Comparison of ENCODE assay signal across 8 mouse cellular contexts in genomic region chr9:21184733-21185132, GRCm38 (mm10). TPM values are rescaled to one million over a fixed set of nuclear protein-coding genes. Genes with fewer than 3 reads are reported as not detected.
DNase-seq lines count a peak whose midpoint lies in the region; ATAC-seq and TF ChIP-seq lines count a peak whose summit lies in the region.

No protein-coding gene starts in this region.

- H3K36me3 ChIP-seq in myocyte (ENCODE audit: control insufficient read depth, insufficient read depth) = no peaks in the 10 kb centered on the region
- no peaks in the 10 kb centered on the region for H3K36me3 ChIP-seq in neural tube, embryonic 15.5 days

- no peak overlapping the region for H3ac ChIP-seq in myocyte (ENCODE audit: control insufficient read depth, insufficient read length)

- H3K4me1 ChIP-seq in lung, adult 2 months (ENCODE audit: control insufficient read depth, insufficient read depth, low read length) = no peaks in the 10 kb centered on the region
- H3K4me1 ChIP-seq in neural tube, embryonic 15.5 days = peaks cover 10% of the 10 kb centered on the region

- TF ChIP-seq CTCF in lung, adult 2 months (IDR thresholded peaks at IDR 0.05; ENCODE audit: insufficient read depth, low read length) = no peak

- no peaks in the 10 kb centered on the region for H3K9me3 ChIP-seq in neural tube, embryonic 15.5 days (replicated peaks)

- H3K9ac ChIP-seq in neural tube, embryonic 15.5 days (replicated peaks) = no peak overlapping the region

- H3K27ac ChIP-seq in neural tube, embryonic 15.5 days (replicated peaks) = no peak overlapping the region

- intact Hi-C loops in gastrocnemius, postnatal 14 days (cut with DNase I; ENCODE audit: low total_unique reads) = no loop called here

- TF ChIP-seq POLR2A in lung, adult 2 months (IDR thresholded peaks at IDR 0.05; ENCODE audit: borderline replicate concordance, extremely low read depth, low read depth, low read length) = no peak
- TF ChIP-seq POLR2A in myocyte (IDR thresholded peaks at IDR 0.05; ENCODE audit: insufficient read length, low read depth) = no peak

- H3K79me2 ChIP-seq in myocyte (ENCODE audit: control insufficient read depth, insufficient read depth) = no peaks in the 10 kb centered on the region

- peak; percentile 48 for DNase-seq in lung, postnatal 10 days
- DNase-seq in lung, adult 2 months = no peak
- DNase-seq in gastrocnemius, postnatal 14 days = peak; percentile 80
- peak; percentile 66 for DNase-seq in kidney, adult 18-20 months
- no peak for DNase-seq in layer of hippocampus, postnatal 14 days (ENCODE audit: low spot score in 2 of 2)

- H3K4me3 ChIP-seq in lung, adult 2 months (replicated peaks; ENCODE audit: extremely low read depth, low read depth, low read length) = no peak overlapping the region
- H3K4me3 ChIP-seq in myocyte = peak overlapping the region; percentile 7
- H3K4me3 ChIP-seq in neural tube, embryonic 15.5 days (replicated peaks) = no peak overlapping the region

- 25% methylated on average over 2 of the region's 2 CpGs for WGBS in lung, adult 2 months
- WGBS in neural tube, embryonic 15.5 days = 47% methylated on average over 2 of the region's 2 CpGs

- no peaks in the 10 kb centered on the region for H3K27me3 ChIP-seq in myocyte (ENCODE audit: control insufficient read depth, insufficient read depth, insufficient read length)
- peaks cover 38% of the 10 kb centered on the region for H3K27me3 ChIP-seq in neural tube, embryonic 15.5 days (replicated peaks)

- H3K4me2 ChIP-seq in myocyte (ENCODE audit: low read depth) = peak overlapping the region; percentile 76
- no peak overlapping the region for H3K4me2 ChIP-seq in neural tube, embryonic 15.5 days

- ATAC-seq in neural tube, embryonic 15.5 days (ENCODE audit: low FRiP score) = no peak
- ATAC-seq in megakaryocyte-erythroid progenitor cell, adult 5-6 weeks (replicated peaks; ENCODE audit: low FRiP score, low TSS enrichment, poor library complexity, severe bottlenecking) = no peak

TF ChIP-seq in myocyte, 11 proteins besides CTCF, POLR2A, EP300 and RAD21:
- no peak for TF ChIP-seq MAX (IDR thresholded peaks at IDR 0.05; ENCODE audit: low read depth)
- TF ChIP-seq TCF12 (IDR thresholded peaks at IDR 0.05; ENCODE audit: insufficient read depth, poor library complexity, severe bottlenecking) = no peak
- TF ChIP-seq MYOG (IDR thresholded peaks at IDR 0.05; ENCODE audit: control insufficient read depth in 1 of 3, insufficient read depth in 1 of 3, insufficient read length in 2 of 3, low read depth in 2 of 3) = no peak
- TF ChIP-seq SRF (IDR thresholded peaks at IDR 0.05; ENCODE audit: control insufficient read depth, insufficient read length, low read depth) = no peak
- no peak for TF ChIP-seq REST (IDR thresholded peaks at IDR 0.05; ENCODE audit: insufficient read depth, insufficient read length)
- TF ChIP-seq POLR2AphosphoS2 (IDR thresholded peaks at IDR 0.05; ENCODE audit: insufficient read length, low read depth) = no peak
- no peak for TF ChIP-seq CEBPB (IDR thresholded peaks at IDR 0.05; ENCODE audit: insufficient read depth, poor library complexity, severe bottlenecking)

RNA-seq across cellular contexts. Expression of gene Pde4a, which starts 19.2 kb away (rescaled TPM):
- polyA plus RNA-seq in lung, adult 2 months (2012; rRNA removed) = 13.1 and 13.8 TPM in 2 replicates
- 10 to 100 TPM; 26.1 to 27.1 TPM for total RNA-seq in gastrocnemius, postnatal 14 days (2021)
- polyA plus RNA-seq in myocyte (2012; fragmentation: generic; extraction: Trizol) = 3.6 TPM
- polyA plus RNA-seq in neural tube, embryonic 15.5 days (2015; fragmentation: Nextera tagmentation; extraction: Ambion mirVana) = 37.4 and 42.1 TPM in 2 replicates
- total RNA-seq in layer of hippocampus, postnatal 14 days (2021) = 10 to 100 TPM; 63.8 to 69.9 TPM
- total RNA-seq in megakaryocyte-erythroid progenitor cell, adult 5-6 weeks (2014; fragmentation: Nextera tagmentation) = 23.5 and 24.3 TPM in 2 replicates
- total RNA-seq in megakaryocyte-erythroid progenitor cell, adult 5-6 weeks (2017) = 2.2 and 3.8 TPM in 2 replicates

RNA-seq across cellular contexts. Expression of gene Cdc37, which starts 35.0 kb away (rescaled TPM):
- 49.3 and 65.5 TPM in 2 replicates for polyA plus RNA-seq in lung, adult 2 months (2012; rRNA removed)
- 100 to 1,000 TPM; 138 to 139 TPM for total RNA-seq in gastrocnemius, postnatal 14 days (2021)
- 288 TPM for polyA plus RNA-seq in myocyte (2012; fragmentation: generic; extraction: Trizol)
- 199 and 230 TPM in 2 replicates for polyA plus RNA-seq in neural tube, embryonic 15.5 days (2015; fragmentation: Nextera tagmentation; extraction: Ambion mirVana)
- total RNA-seq in layer of hippocampus, postnatal 14 days (2021) = 100 to 1,000 TPM; 129 to 136 TPM
- total RNA-seq in megakaryocyte-erythroid progenitor cell, adult 5-6 weeks (2014; fragmentation: Nextera tagmentation) = 182 and 193 TPM in 2 replicates
- 385 and 442 TPM in 2 replicates for total RNA-seq in megakaryocyte-erythroid progenitor cell, adult 5-6 weeks (2017)

RNA-seq across cellular contexts. Expression of gene Tyk2, which starts 53.7 kb away (rescaled TPM):
- polyA plus RNA-seq in lung, adult 2 months (2012; rRNA removed) = 33.7 and 34.3 TPM in 2 replicates
- 1 to 10 TPM; 4.9 to 5.3 TPM for total RNA-seq in gastrocnemius, postnatal 14 days (2021)
- 11.4 TPM for polyA plus RNA-seq in myocyte (2012; fragmentation: generic; extraction: Trizol)
- polyA plus RNA-seq in neural tube, embryonic 15.5 days (2015; fragmentation: Nextera tagmentation; extraction: Ambion mirVana) = 9.9 and 12.4 TPM in 2 replicates
- total RNA-seq in layer of hippocampus, postnatal 14 days (2021) = 10 to 100 TPM; 14.2 to 14.3 TPM
- total RNA-seq in megakaryocyte-erythroid progenitor cell, adult 5-6 weeks (2014; fragmentation: Nextera tagmentation) = 24.9 and 40.0 TPM in 2 replicates
- total RNA-seq in megakaryocyte-erythroid progenitor cell, adult 5-6 weeks (2017) = 13.2 and 14.4 TPM in 2 replicates

RNA-seq across cellular contexts. Expression of gene Keap1, which starts 54.4 kb away (rescaled TPM):
- polyA plus RNA-seq in lung, adult 2 months (2012; rRNA removed) = 81.2 and 88.3 TPM in 2 replicates
- 10 to 100 TPM; 53.6 to 55.2 TPM for total RNA-seq in gastrocnemius, postnatal 14 days (2021)
- polyA plus RNA-seq in myocyte (2012; fragmentation: generic; extraction: Trizol) = 34.1 TPM
- polyA plus RNA-seq in neural tube, embryonic 15.5 days (2015; fragmentation: Nextera tagmentation; extraction: Ambion mirVana) = 70.1 and 72.0 TPM in 2 replicates
- 10 to 100 TPM; 52.5 to 55.7 TPM for total RNA-seq in layer of hippocampus, postnatal 14 days (2021)
- 25.3 and 27.2 TPM in 2 replicates for total RNA-seq in megakaryocyte-erythroid progenitor cell, adult 5-6 weeks (2014; fragmentation: Nextera tagmentation)
- total RNA-seq in megakaryocyte-erythroid progenitor cell, adult 5-6 weeks (2017) = 32.7 and 39.8 TPM in 2 replicates

Comparison
In these comparisons a context has a peak if more than half of its experiments do, and no peak if none do; other contexts are left out.
1. DNase-seq: peak in lung, postnatal 10 days (single experiment), gastrocnemius, postnatal 14 days (single experiment) and kidney, adult 18-20 months (single experiment); none in lung, adult 2 months (single experiment) and layer of hippocampus, postnatal 14 days (0 of 2).